Mouse (Mus musculus) neural tube, embryonic 12.5 days (tissue): Measurements from ENCODE around the gene Gatad2a. TPM values are rescaled to one million over a fixed set of nuclear protein-coding genes. Genes with fewer than 3 reads are reported as not detected.

Experiments used
- ATAC-seq: fragments of 200-750 bp; cut with Nextera tagmentation; 2 replicates; pipeline ENCODE4 v1.8.0; 2017; ENCODE audit warnings: low read depth, mild to moderate bottlenecking, moderate TSS enrichment, moderate library complexity; ENCODE audit not compliant: low FRiP score
- H3K27ac ChIP-seq: fragments of 300-500 bp; sonication (generic); 2 replicates; pipeline ENCODE4 v1.5.1; 2016
- H3K27me3 ChIP-seq: fragments of 300-500 bp; sonication (generic); replicated peaks from 2 replicates; pipeline ENCODE4 v1.6.1; 2016; ENCODE audit warnings: mild to moderate bottlenecking
- H3K36me3 ChIP-seq: fragments of 300-500 bp; sonication (generic); 2 replicates; pipeline ENCODE4 v1.6.1; 2016; ENCODE audit warnings: mild to moderate bottlenecking
- H3K4me1 ChIP-seq: fragments of 300-500 bp; sonication (generic); 2 replicates; pipeline ENCODE4 v1.6.1; 2016
- H3K4me2 ChIP-seq: fragments of 300-500 bp; sonication (generic); replicated peaks from 2 replicates; pipeline ENCODE4 v1.6.1; 2016; ENCODE audit warnings: mild to moderate bottlenecking
- H3K4me3 ChIP-seq: fragments of 300-500 bp; sonication (generic); 2 replicates; pipeline ENCODE4 v1.5.1; 2016
- H3K9ac ChIP-seq: fragments of 300-500 bp; sonication (generic); 2 replicates; pipeline ENCODE4 v1.6.1; 2016; ENCODE audit warnings: mild to moderate bottlenecking
- H3K9me3 ChIP-seq: fragments of 300-500 bp; sonication (generic); 2 replicates; pipeline ENCODE4 v1.6.1; 2016; ENCODE audit warnings: mild to moderate bottlenecking
- WGBS: fragments of 180-500 bp; shearing (Covaris S2); methylation state at CpG from one replicate; pipeline ENCODE4 v1.1.7; 2016; 5-methylcytosine and 5-hydroxymethylcytosine counted together
- polyA plus RNA-seq: library from polyadenylated mRNA; unstranded; fragments of >200 nt; fragmentation: Nextera tagmentation; extraction: Ambion mirVana; gene quantifications from 2 replicates; pipeline ENCODE4 v1.2.1, GENCODE M21; 2016

Gene Gatad2a
- polyA plus RNA-seq, 1 experiment from 2014 or later = 66.9 TPM

DNA sequence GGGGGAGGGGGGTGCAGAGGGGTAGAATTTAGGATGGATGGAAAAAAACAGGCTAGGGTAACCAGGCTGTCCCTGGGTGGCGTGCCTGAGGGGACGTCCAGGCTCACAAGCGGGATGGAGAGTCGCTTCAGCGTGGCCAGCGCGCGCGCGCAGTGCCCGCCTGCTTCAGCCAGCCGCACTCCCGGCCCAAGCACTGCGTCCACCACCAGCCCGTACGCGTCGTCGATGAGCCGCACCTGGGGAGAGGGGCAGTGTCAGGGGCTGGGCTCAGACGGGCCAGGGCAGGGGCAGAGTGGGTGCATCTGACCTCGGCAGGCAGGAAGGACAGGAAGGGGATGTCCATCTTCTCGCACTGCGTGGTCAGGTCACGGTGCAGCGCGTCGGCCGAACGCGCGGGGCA lies 107.3 kb downstream of the Gatad2a start:
- H3K27me3 ChIP-seq = peaks cover 70% of the 10 kb centered on the region
- peak overlapping the region; percentile 50 for H3K4me2 ChIP-seq
- peak overlapping the region; percentile 9; the same call in 1 of the 2 replicates for H3K4me3 ChIP-seq
- 0 out of 2 replicates have a peak, but pooled peaks have one; percentile 10 for ATAC-seq
- H3K4me1 ChIP-seq = peaks cover 28% of the 10 kb centered on the region
- H3K9me3 ChIP-seq = no peaks in the 10 kb centered on the region
- WGBS = 5% methylated on average over 32 of the region's 32 CpGs
- H3K27ac ChIP-seq = no peak overlapping the region
- H3K9ac ChIP-seq = no peak overlapping the region
- peaks cover 12% of the 10 kb centered on the region for H3K36me3 ChIP-seq

DNA sequence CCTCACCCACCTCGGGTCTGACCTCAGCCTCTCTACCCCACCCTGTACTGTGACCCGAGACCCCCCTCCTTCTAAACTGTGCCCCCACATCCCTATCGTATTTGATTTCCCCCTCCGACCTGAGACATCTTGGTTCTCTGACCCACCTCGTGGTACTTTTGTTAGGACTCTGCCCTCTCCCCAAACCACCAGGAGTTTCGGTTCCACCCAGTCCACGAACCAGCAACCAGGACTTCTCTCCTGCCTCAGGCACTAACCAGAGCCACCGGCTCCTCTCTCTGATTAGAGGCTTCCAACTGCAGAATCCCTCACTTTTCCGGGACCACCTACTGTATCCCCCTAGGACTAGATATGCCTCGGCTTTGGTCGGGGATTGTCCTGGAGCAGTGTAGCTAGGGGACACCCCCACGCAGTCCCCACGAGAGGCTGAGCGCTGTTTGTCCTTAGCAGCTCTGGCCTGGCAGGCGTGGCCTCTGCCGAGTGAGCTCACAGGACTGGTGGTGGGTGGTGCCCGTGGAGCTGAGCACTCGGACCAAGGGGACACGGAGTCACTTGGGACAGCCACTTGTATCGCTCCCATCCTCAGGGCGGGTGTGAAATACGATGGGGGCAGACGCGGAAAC lies 107.8 kb downstream of the Gatad2a start:
- Histone ChIP-seq H3K27me3 (peaks cover 75% of the 10 kb centered on the region), H3K9me3 (no peaks in the 10 kb centered on the region), H3K36me3 (peaks cover 6% of the 10 kb centered on the region), H3K4me1 (peaks cover 28% of the 10 kb centered on the region), H3K27ac (no peak overlapping the region), H3K4me2 (peak overlapping the region; percentile 50), H3K4me3 (0 out of 2 replicates have a peak overlapping the region, but pooled peaks have one; percentile 22), H3K9ac (no peak overlapping the region)
- 9% methylated on average over 24 of the region's 24 CpGs for WGBS
- no peak; the same call in 1 of the 2 replicates for ATAC-seq

DNA sequence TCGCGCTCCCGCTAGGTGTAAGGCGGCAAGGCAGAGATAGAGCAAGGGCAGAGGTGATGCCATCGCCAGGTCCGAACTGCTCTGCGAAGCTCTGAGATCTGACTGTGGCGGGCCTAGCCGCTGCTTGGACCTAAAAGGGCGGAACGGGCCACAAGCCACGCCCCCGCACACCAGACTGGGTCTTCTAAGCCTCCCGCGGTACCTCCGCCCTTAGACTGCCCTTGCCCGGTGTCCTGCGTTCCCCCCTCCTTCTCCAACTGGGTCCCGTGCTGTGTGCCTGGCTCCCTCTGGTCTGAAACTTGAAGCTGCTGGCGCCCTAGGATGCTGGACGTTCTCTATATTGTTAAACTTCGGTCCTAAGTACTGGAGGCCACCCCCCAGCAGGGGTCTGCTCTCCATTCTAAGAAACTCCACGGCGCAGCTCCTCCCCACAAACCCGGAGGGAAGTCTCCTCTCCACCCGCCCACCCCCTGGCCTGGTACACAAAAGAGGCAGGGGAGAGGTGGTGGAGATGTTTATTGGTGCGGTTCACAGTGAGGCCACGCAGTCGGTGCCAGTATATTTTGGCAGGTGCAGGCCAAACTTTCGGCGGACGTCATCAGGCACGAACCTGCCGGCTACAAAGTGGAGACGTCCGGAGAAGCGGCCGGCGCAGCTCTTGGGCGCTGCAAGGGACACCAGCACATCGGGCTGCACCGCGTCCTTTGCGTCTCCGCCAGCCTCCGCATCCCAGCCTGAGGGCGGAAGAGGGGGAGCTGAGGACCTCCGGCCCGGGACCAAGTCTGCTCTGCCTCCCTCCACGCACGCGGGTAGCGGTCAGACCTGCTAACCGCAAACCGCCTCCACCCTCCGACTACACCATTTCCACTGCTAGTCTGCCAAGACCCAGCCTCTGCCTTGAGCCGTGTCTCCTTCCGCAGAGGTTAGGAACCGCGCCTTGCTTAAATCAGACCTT lies 108.6 kb downstream of the Gatad2a start, which contains the start of gene Cilp2:
TSS of gene Cilp2 (minus strand) at position 399 of the 955 bp plus-strand sequence.
- peaks cover 83% of the 10 kb centered on the region for H3K27me3 ChIP-seq
- peak within 1 kb of the TSS; percentile 50 for H3K4me2 ChIP-seq
- peak within 1 kb of the TSS; percentile 22; the same call in 1 of the 2 replicates for H3K4me3 ChIP-seq
- WGBS = 2% methylated on average over 60 of the region's 60 CpGs
- peak; percentile 8; the same call in 1 of the 2 replicates for ATAC-seq
- H3K9ac ChIP-seq = no peak within 1 kb of the TSS
- H3K27ac ChIP-seq = no peak within 1 kb of the TSS
- H3K4me1 ChIP-seq = peaks cover 30% of the 10 kb centered on the region
- 0 out of 2 replicates have a peak, but pooled peaks cover 3% of the 10 kb centered on the region for H3K36me3 ChIP-seq
- no peaks in the 10 kb centered on the region for H3K9me3 ChIP-seq

DNA sequence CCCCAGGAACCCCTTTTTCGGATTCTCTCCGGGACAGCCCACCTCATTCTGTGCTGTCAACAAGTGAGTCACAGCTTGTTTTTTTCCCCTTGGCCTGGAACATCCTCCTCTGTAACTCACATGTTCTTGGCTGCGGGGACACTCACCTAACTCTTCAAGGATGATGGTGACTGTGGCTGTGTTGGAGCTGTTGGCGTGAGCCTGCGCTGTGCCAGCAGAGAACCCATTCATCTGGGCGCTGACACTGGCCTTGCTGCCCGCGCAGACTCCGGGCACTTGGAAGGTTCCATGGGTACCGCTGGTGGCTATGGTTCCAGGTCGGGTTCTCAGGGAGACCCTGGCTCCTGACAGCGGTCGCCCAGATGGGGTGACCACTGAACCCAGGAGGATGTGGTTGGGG lies 112.0 kb downstream of the Gatad2a start:
- no peaks in the 10 kb centered on the region for H3K36me3 ChIP-seq
- no peak overlapping the region for H3K27ac ChIP-seq
- H3K4me3 ChIP-seq = no peak overlapping the region
- no peak overlapping the region for H3K9ac ChIP-seq
- H3K27me3 ChIP-seq = peaks cover 100% of the 10 kb centered on the region
- no peak overlapping the region for H3K4me2 ChIP-seq
- no peaks in the 10 kb centered on the region for H3K9me3 ChIP-seq
- 53% methylated on average over 13 of the region's 13 CpGs for whole genome bisulfite sequencing
- H3K4me1 ChIP-seq = peaks cover 40% of the 10 kb centered on the region
- ATAC-seq = no peak

DNA sequence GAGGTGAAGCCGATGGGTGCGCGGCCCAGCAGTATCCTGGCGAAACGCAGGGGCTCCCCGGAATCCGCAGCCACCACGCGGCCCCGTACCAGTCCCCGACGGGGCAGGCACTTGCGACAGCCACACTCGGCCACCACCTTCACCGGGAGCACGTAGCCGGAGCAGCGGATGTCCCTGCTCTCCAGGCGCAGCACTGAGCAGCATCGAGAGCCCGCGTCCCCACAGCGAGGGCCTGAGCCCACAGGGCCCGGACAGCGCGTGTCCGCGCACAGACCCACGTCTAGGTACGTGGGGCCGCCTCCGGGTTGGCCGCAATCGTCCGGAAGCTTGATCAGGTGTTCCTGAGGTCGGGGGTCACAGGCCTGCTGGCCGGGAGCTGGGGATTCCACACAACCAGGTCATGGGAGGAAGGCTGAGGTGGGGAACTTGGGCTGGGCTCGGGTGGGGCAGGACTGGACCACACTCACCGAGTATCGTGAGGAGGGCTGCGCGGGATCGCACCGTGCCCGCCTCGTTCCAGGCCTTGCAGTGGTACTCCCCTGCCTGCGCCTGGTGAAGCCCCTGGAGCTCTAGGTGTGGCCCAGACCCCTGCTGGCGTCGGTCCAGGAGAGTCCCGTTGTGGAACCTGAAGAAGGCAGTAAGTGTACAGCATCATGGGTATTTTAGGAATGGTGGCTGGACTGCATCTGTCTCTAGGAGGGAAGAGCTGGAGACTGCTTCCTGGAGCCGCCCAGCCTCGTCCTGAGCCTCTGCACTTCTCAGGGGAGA lies 113.2 kb downstream of the Gatad2a start:
- H3K4me1 ChIP-seq = peaks cover 28% of the 10 kb centered on the region
- H3K27me3 ChIP-seq = peaks cover 95% of the 10 kb centered on the region
- ATAC-seq = no peak
- H3K4me2 ChIP-seq = peak overlapping the region; percentile 56; the same call in 1 of the 2 replicates
- peak overlapping the region; percentile 34 for H3K4me3 ChIP-seq
- H3K36me3 ChIP-seq = no peaks in the 10 kb centered on the region
- H3K27ac ChIP-seq = no peak overlapping the region
- WGBS = 12% methylated on average over 52 of the region's 52 CpGs
- no peaks in the 10 kb centered on the region for H3K9me3 ChIP-seq
- H3K9ac ChIP-seq = 0 out of 2 replicates have a peak overlapping the region, but pooled peaks have one; percentile 17

DNA sequence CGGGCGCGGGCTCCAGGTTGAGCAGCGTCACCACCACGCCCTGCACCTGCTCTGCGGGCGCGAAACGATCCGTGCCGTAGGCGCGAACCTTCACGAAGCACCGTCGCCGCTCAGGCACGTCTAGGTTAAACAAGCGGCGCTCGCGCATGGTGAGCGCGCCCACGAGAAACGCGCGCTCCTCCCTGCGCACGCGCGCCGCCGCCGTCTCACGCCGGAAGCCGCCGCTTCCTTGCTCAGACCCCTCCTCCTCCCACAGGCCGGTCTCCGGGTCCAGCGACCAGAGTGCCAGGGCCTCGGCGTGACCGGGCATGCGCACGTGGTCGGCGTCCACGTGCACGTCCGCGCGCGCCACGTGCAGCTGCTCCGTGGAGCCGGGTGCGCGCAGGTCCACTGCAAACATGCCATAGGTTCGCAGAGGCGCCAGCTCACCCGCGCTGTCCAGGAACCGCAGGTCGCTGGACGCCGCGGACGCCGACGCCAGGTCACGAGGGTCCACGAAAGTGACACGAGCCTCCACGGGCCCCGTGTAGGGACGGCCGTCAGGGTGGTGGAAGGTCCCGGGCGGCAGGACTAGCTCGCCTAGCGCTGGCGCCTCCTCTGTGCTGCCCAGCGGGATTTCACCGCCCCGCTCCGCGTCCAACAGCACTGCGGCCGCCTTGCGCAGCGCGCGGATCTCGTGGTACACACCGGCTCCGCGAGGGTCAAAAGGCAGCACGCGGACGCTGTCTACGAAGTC lies 114.0 kb downstream of the Gatad2a start:
- peak; percentile 55 for ATAC-seq
- Histone ChIP-seq H3K9ac (peak overlapping the region; percentile 40), H3K4me3 (peak overlapping the region; percentile 34), H3K36me3 (no peaks in the 10 kb centered on the region), H3K27me3 (peaks cover 87% of the 10 kb centered on the region), H3K9me3 (no peaks in the 10 kb centered on the region), H3K27ac (no peak overlapping the region), H3K4me2 (peak overlapping the region; percentile 56), H3K4me1 (peaks cover 20% of the 10 kb centered on the region)
- WGBS = 5% methylated on average over 103 of the region's 103 CpGs

DNA sequence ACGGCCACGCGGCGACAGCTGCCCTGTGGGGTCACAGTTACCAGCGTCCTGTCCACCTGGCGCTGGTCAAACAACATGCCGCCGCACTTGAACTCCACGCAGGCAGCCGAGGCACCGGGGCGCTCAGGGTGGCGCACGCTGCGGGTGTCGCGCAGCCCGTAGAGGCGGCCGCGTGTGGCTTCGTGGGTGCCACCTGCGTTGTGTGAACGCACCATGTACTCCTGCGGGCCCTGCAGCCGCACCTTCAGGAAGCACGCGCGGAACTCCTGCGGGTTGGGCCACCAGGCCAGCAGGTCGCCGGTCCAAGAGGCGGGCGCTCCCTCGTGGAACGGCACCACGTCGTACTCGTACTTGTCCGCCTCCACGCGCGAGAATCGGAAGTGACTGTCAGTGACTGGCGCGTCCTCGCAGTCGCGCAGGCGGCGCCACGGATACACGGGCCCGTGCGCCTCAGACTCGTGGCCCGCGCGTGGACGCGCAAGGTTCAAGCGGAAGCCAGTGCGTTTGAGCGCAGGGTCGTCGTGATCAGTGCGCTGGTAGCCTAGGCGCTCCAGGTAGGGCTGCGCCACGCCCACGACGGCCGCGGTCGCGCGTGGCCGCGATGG lies 114.8 kb downstream of the Gatad2a start:
- Histone ChIP-seq H3K4me3 (peak overlapping the region; percentile 34), H3K36me3 (no peaks in the 10 kb centered on the region), H3K9me3 (no peaks in the 10 kb centered on the region), H3K4me2 (peak overlapping the region; percentile 56), H3K27ac (no peak overlapping the region), H3K9ac (peak overlapping the region; percentile 40), H3K27me3 (peaks cover 79% of the 10 kb centered on the region), H3K4me1 (peaks cover 16% of the 10 kb centered on the region)
- WGBS = 21% methylated on average over 79 of the region's 79 CpGs
- no peak for ATAC-seq

DNA sequence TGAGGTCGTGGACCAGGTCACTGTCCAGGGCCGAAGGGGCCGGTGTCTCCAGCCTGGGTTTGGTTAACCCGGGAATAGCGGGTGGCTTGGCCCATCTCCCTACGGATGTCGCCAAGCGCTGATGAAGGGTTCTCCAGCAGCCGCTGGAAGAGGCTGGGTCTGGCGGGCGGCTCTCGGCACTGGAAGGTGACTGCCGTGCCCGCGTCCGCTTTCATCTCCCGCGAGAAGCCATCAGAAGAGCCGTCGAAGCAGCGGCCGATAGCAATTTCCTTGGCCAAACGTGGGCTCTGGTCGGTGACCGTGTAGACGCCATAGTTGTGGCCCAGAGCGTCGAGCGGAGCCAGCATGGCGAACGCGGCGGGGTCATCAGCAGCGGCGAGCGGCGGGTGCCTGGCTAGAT lies 115.3 kb downstream of the Gatad2a start:
- Histone ChIP-seq H3K4me3 (peak overlapping the region; percentile 34), H3K27ac (no peak overlapping the region), H3K36me3 (no peaks in the 10 kb centered on the region), H3K9ac (no peak overlapping the region), H3K9me3 (no peaks in the 10 kb centered on the region), H3K27me3 (peaks cover 74% of the 10 kb centered on the region), H3K4me2 (peak overlapping the region; percentile 56), H3K4me1 (peaks cover 16% of the 10 kb centered on the region)
- ATAC-seq = no peak
- WGBS = 16% methylated on average over 37 of the region's 37 CpGs

DNA sequence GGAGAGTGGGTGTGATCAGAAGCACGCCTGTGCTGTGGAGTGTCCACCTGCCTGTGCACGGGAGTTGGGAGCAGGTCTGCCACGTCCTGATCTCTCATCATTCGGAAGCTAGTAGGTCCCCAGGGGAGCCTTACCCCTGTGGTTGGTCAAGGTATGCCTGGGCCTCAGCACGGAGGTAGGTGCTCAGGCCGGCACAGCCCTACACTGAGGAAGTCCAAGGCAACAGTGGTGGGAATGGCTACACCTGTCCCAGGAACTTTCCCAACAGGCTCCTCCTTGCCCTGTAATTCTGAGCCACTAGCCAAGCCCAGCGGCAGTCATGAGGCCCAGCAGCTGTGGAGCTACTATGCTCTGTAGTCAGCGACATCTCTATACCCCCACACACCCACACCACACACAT lies 116.5 kb downstream of the Gatad2a start:
- H3K4me1 ChIP-seq = peaks cover 16% of the 10 kb centered on the region
- no peak overlapping the region for H3K27ac ChIP-seq
- ATAC-seq = no peak
- peaks cover 64% of the 10 kb centered on the region for H3K27me3 ChIP-seq
- H3K4me3 ChIP-seq = no peak overlapping the region
- 63% methylated on average over 8 of the region's 8 CpGs for WGBS
- no peak overlapping the region for H3K4me2 ChIP-seq
- no peak overlapping the region for H3K9ac ChIP-seq
- no peaks in the 10 kb centered on the region for H3K36me3 ChIP-seq
- no peaks in the 10 kb centered on the region for H3K9me3 ChIP-seq

DNA sequence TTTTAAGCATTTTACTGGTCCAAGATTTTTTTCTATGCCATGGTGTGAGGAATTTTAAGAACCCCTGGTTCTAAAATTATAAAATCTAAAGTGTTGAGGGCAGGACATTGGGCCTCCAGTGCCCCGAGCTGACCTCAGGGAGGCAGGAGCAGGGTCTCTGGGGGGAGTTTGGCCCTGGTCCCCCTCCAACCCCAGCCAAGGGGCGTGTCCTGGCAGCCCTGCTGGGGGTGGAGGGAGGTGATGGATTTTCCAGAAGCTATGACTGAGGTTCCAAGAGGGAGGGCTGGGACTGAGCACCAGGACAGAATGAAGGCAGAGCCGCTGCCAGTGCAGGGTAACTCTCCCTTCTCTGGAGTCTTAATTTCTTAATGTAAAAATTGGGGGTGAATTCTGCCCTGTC lies 118.2 kb downstream of the Gatad2a start:
- WGBS = 61% methylated on average over 3 of the region's 3 CpGs

DNA sequence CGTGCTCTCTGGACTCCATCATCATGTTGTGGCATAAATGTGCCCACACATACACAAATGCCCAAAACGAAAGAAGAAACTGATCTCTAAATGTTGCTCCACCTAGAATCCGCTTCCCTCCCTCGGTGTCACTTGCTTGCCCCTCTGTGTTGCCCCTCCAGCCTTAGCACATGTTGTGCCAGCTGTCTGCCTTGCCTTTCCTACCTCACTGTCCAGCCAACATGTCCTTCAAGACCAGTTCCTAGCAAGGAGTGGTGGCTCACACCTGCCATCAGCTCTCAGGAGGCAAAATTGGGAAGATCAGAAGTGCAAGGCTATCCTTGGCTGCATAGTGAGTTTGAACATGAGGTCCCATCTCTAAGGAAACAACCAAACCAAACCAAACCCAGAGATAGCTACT lies 118.8 kb downstream of the Gatad2a start:
- Histone ChIP-seq H3K4me1 (peaks cover 12% of the 10 kb centered on the region), H3K4me3 (no peak overlapping the region), H3K27ac (no peak overlapping the region), H3K4me2 (no peak overlapping the region), H3K9me3 (no peaks in the 10 kb centered on the region), H3K36me3 (peaks cover 4% of the 10 kb centered on the region), H3K9ac (no peak overlapping the region), H3K27me3 (peaks cover 43% of the 10 kb centered on the region)
- WGBS = 84% methylated on average over 4 of the region's 4 CpGs
- ATAC-seq = no peak

More for the DNA sequence above, 118.2 kb downstream of the Gatad2a start:
- Histone ChIP-seq H3K9me3 (no peaks in the 10 kb centered on the region), H3K4me1 (peaks cover 16% of the 10 kb centered on the region), H3K27me3 (peaks cover 49% of the 10 kb centered on the region), H3K4me3 (no peak overlapping the region), H3K27ac (no peak overlapping the region), H3K9ac (no peak overlapping the region), H3K4me2 (no peak overlapping the region), H3K36me3 (no peaks in the 10 kb centered on the region)
- ATAC-seq = no peak
